ENCODE assay signal across 9 mouse cellular contexts in genomic region chr2:28534436-28535262, GRCm38 (mm10). TPM values are rescaled to one million over a fixed set of nuclear protein-coding genes. Genes with fewer than 3 reads are reported as not detected.
DNase-seq lines count a peak whose midpoint lies in the region; ATAC-seq and TF ChIP-seq lines count a peak whose summit lies in the region.
"Had no signal": no experiment of that assay in that cellular context is flagged by ENCODE, and none has a peak within 500 bp of the region (broad histone marks: within the 10 kb centered on the region; RNA-seq: fewer than 3 reads in every experiment).

No protein-coding gene starts in this region.

- intact Hi-C loops in left cerebral cortex, postnatal 36 days (cut with DNase I), result no loop called here
- intact Hi-C loops in left cerebral cortex, postnatal 25 days (cut with DNase I), result no loop called here

- TF ChIP-seq CTCF in forebrain, postnatal 0 days (IDR thresholded peaks at IDR 0.05; ENCODE audit: low read depth), result no peak
- TF ChIP-seq CTCF in small intestine, adult 2 months (IDR thresholded peaks at IDR 0.05; ENCODE audit: extremely low read depth, insufficient read length, insufficient replicate concordance, low read depth, low read length), result no peak

- peak overlapping the region; percentile 68 for H3K9ac ChIP-seq in forebrain, postnatal 0 days
- H3K9ac ChIP-seq in lung, embryonic 15.5 days, result peak overlapping the region; percentile 78; the same call in 1 of the 2 replicates

- peaks cover 66% of the 10 kb centered on the region for H3K4me1 ChIP-seq in forebrain, postnatal 0 days (ENCODE audit: insufficient read depth)
- peaks cover 77% of the 10 kb centered on the region for H3K4me1 ChIP-seq in lung, embryonic 15.5 days
- H3K4me1 ChIP-seq in small intestine, adult 2 months (ENCODE audit: control insufficient read depth, insufficient read depth, insufficient read length, low read length), result peaks cover 60% of the 10 kb centered on the region

- peak overlapping the region; percentile 77 for H3K27ac ChIP-seq in forebrain, postnatal 0 days (ENCODE audit: low read depth, low read length)
- H3K27ac ChIP-seq in lung, embryonic 15.5 days, result peak overlapping the region; percentile 83
- peak overlapping the region; percentile 60 for H3K27ac ChIP-seq in small intestine, adult 2 months (ENCODE audit: insufficient read depth, low read depth, low read length)

- peak overlapping the region; percentile 87 for H3K4me2 ChIP-seq in forebrain, postnatal 0 days (ENCODE audit: low read depth)
- peak overlapping the region; percentile 90 for H3K4me2 ChIP-seq in lung, embryonic 15.5 days

- H3K27me3 ChIP-seq in forebrain, postnatal 0 days (ENCODE audit: insufficient read depth, low read length), result no peaks in the 10 kb centered on the region
- H3K27me3 ChIP-seq in lung, embryonic 15.5 days, result no peaks in the 10 kb centered on the region
- H3K27me3 ChIP-seq in small intestine, adult 2 months (ENCODE audit: control insufficient read depth, insufficient read depth, low read length), result no peaks in the 10 kb centered on the region
- H3K27me3 ChIP-seq: Patski had no signal

- no peak for TF ChIP-seq POLR2A in small intestine, adult 2 months (IDR thresholded peaks at IDR 0.05; ENCODE audit: low read depth, low read length)

- DNase-seq in left cerebral cortex, postnatal 36 days (ENCODE audit: low spot score in 2 of 2), result peak; percentile 30 to 38
- DNase-seq in left cerebral cortex, postnatal 25 days (ENCODE audit: low spot score in 2 of 2), result no peak
- DNase-seq in forebrain, postnatal 0 days, result peak; percentile 58
- DNase-seq in induced T-regulatory cell, adult 2 months (ENCODE audit: low read depth), result peak; percentile 13
- DNase-seq in spleen, postnatal 14 days (ENCODE audit: low spot score in 2 of 2), result no peak
- DNase-seq in frontal cortex, adult 2 months (ENCODE audit: extremely low spot score in 1 of 2, low spot score in 1 of 2), result no peak

- WGBS in forebrain, postnatal 0 days, result 21% methylated on average over 11 of the region's 11 CpGs
- 38% methylated on average over 11 of the region's 11 CpGs for WGBS in lung, embryonic 15.5 days
- 72% methylated on average over 11 of the region's 11 CpGs for whole genome bisulfite sequencing in small intestine, adult 2 months

- H3K9me3 ChIP-seq in forebrain, postnatal 0 days (ENCODE audit: low read length), result no peaks in the 10 kb centered on the region
- H3K9me3 ChIP-seq in lung, embryonic 15.5 days, result no peaks in the 10 kb centered on the region

- peak; percentile 10 for ATAC-seq in forebrain, postnatal 0 days
- ATAC-seq in lung, embryonic 15.5 days (ENCODE audit: borderline replicate concordance, extremely low read depth, low FRiP score, low TSS enrichment), result no peak
- ATAC-seq: Patski had no signal

- H3K4me3 ChIP-seq in forebrain, postnatal 0 days (ENCODE audit: low read depth, low read length), result peak overlapping the region; percentile 16
- peak overlapping the region; percentile 74 for H3K4me3 ChIP-seq in lung, embryonic 15.5 days
- H3K4me3 ChIP-seq in small intestine, adult 2 months (ENCODE audit: low read depth, low read length), result peak overlapping the region; percentile 78

- no peaks in the 10 kb centered on the region for H3K36me3 ChIP-seq in forebrain, postnatal 0 days (ENCODE audit: insufficient read depth)
- no peaks in the 10 kb centered on the region for H3K36me3 ChIP-seq in lung, embryonic 15.5 days
- H3K36me3 ChIP-seq in small intestine, adult 2 months (ENCODE audit: control insufficient read depth, insufficient read depth, low read length), result no peaks in the 10 kb centered on the region

RNA-seq across cellular contexts. Expression of gene Ralgds, which starts 21.7 kb away (rescaled TPM):
- total RNA-seq in left cerebral cortex, postnatal 36 days (2021), result 10 to 100 TPM; 82.7 to 82.8 TPM
- total RNA-seq in left cerebral cortex, postnatal 25 days (2021), result 10 to 100 TPM; 86.4 to 92.7 TPM
- 176 and 197 TPM in 2 replicates for total RNA-seq in forebrain, postnatal 0 days (2014; rRNA removed)
- polyA plus RNA-seq in forebrain, postnatal 0 days (2015; fragmentation: Nextera tagmentation; extraction: Ambion mirVana), result 65.3 and 76.8 TPM in 2 replicates
- 30.9 and 31.7 TPM in 2 replicates for polyA plus RNA-seq in lung, embryonic 15.5 days (2015; fragmentation: Nextera tagmentation; extraction: Ambion mirVana)
- polyA plus RNA-seq in small intestine, adult 2 months (2012; rRNA removed), result 51.2 and 110 TPM in 2 replicates
- polyA plus RNA-seq in frontal cortex, adult 2 months (2012; rRNA removed), result 90.9 and 92.7 TPM in 2 replicates

RNA-seq across cellular contexts. Expression of gene Cel, which starts 28.6 kb away (rescaled TPM):
- total RNA-seq in left cerebral cortex, postnatal 36 days (2021), result not detected
- not detected for total RNA-seq in left cerebral cortex, postnatal 25 days (2021)
- total RNA-seq in forebrain, postnatal 0 days (2014; rRNA removed), result not detected in 2 replicates
- not detected in 2 replicates for polyA plus RNA-seq in forebrain, postnatal 0 days (2015; fragmentation: Nextera tagmentation; extraction: Ambion mirVana)
- 1.9 TPM in 1 of 2 replicates, not detected in the other for polyA plus RNA-seq in lung, embryonic 15.5 days (2015; fragmentation: Nextera tagmentation; extraction: Ambion mirVana)
- 8.8 and 5,109 TPM in 2 replicates for polyA plus RNA-seq in small intestine, adult 2 months (2012; rRNA removed)
- 0.10 TPM in 1 of 2 replicates, not detected in the other for polyA plus RNA-seq in frontal cortex, adult 2 months (2012; rRNA removed)
- polyA plus RNA-seq: Patski had no signal

RNA-seq across cellular contexts. Expression of gene Gm10134, which starts 28.8 kb away (rescaled TPM):
- total RNA-seq in left cerebral cortex, postnatal 36 days (2021), result 1 to 10 TPM; 1.7 TPM
- 1 to 10 TPM; 1.1 to 1.2 TPM for total RNA-seq in left cerebral cortex, postnatal 25 days (2021)
- total RNA-seq in forebrain, postnatal 0 days (2014; rRNA removed), result not detected in 2 replicates
- polyA plus RNA-seq in forebrain, postnatal 0 days (2015; fragmentation: Nextera tagmentation; extraction: Ambion mirVana), result 1.8 and 2.3 TPM in 2 replicates
- 2.2 and 3.5 TPM in 2 replicates for polyA plus RNA-seq in lung, embryonic 15.5 days (2015; fragmentation: Nextera tagmentation; extraction: Ambion mirVana)
- 0.57 TPM in 1 of 2 replicates, not detected in the other for polyA plus RNA-seq in small intestine, adult 2 months (2012; rRNA removed)
- polyA plus RNA-seq in frontal cortex, adult 2 months (2012; rRNA removed), result 0.54 TPM in 1 of 2 replicates, not detected in the other
- polyA plus RNA-seq: Patski had no signal

RNA-seq across cellular contexts. Expression of gene Gbgt1, which starts 38.0 kb away (rescaled TPM):
- total RNA-seq in left cerebral cortex, postnatal 36 days (2021), result 1 to 10 TPM; 1.6 to 3.3 TPM
- total RNA-seq in left cerebral cortex, postnatal 25 days (2021), result 1 to 10 TPM; 2.5 to 2.7 TPM
- total RNA-seq in forebrain, postnatal 0 days (2014; rRNA removed), result 1.5 and 4.9 TPM in 2 replicates
- 0.47 and 0.54 TPM in 2 replicates for polyA plus RNA-seq in forebrain, postnatal 0 days (2015; fragmentation: Nextera tagmentation; extraction: Ambion mirVana)
- 0.98 and 1.8 TPM in 2 replicates for polyA plus RNA-seq in lung, embryonic 15.5 days (2015; fragmentation: Nextera tagmentation; extraction: Ambion mirVana)
- polyA plus RNA-seq in small intestine, adult 2 months (2012; rRNA removed), result 4.7 and 4.8 TPM in 2 replicates
- polyA plus RNA-seq in frontal cortex, adult 2 months (2012; rRNA removed), result 1.3 and 1.4 TPM in 2 replicates
- polyA plus RNA-seq: Patski had no signal

RNA-seq across cellular contexts. Expression of gene Gtf3c5, which starts 48.9 kb away (rescaled TPM):
- 10 to 100 TPM; 17.9 to 18.6 TPM for total RNA-seq in left cerebral cortex, postnatal 36 days (2021)
- total RNA-seq in left cerebral cortex, postnatal 25 days (2021), result 10 to 100 TPM; 16.5 to 17.8 TPM
- 26.9 and 33.3 TPM in 2 replicates for total RNA-seq in forebrain, postnatal 0 days (2014; rRNA removed)
- polyA plus RNA-seq in forebrain, postnatal 0 days (2015; fragmentation: Nextera tagmentation; extraction: Ambion mirVana), result 20.0 and 32.7 TPM in 2 replicates
- polyA plus RNA-seq in lung, embryonic 15.5 days (2015; fragmentation: Nextera tagmentation; extraction: Ambion mirVana), result 45.3 and 46.7 TPM in 2 replicates
- polyA plus RNA-seq in small intestine, adult 2 months (2012; rRNA removed), result 7.7 and 13.7 TPM in 2 replicates
- 21.8 and 23.8 TPM in 2 replicates for polyA plus RNA-seq in frontal cortex, adult 2 months (2012; rRNA removed)

Comparison
In these comparisons a context has a peak if more than half of its experiments do, and no peak if none do; other contexts are left out.
1. DNase-seq: peak in left cerebral cortex, postnatal 36 days (2 of 2), forebrain, postnatal 0 days (single experiment) and induced T-regulatory cell, adult 2 months (single experiment); none in left cerebral cortex, postnatal 25 days (0 of 2), spleen, postnatal 14 days (0 of 2) and frontal cortex, adult 2 months (0 of 2).
2. H3K4me3 ChIP-seq: peak in every context shown above with its lines; median percentile 78 in small intestine, adult 2 months; 74 in lung, embryonic 15.5 days; 16 in forebrain, postnatal 0 days.
3. Peak in every context shown above with its lines, with median percentiles within 50 percentile points of each other: H3K27ac ChIP-seq.